Mouse (Mus musculus): ENCODE results near the gene Exoc3l2.

DNA sequence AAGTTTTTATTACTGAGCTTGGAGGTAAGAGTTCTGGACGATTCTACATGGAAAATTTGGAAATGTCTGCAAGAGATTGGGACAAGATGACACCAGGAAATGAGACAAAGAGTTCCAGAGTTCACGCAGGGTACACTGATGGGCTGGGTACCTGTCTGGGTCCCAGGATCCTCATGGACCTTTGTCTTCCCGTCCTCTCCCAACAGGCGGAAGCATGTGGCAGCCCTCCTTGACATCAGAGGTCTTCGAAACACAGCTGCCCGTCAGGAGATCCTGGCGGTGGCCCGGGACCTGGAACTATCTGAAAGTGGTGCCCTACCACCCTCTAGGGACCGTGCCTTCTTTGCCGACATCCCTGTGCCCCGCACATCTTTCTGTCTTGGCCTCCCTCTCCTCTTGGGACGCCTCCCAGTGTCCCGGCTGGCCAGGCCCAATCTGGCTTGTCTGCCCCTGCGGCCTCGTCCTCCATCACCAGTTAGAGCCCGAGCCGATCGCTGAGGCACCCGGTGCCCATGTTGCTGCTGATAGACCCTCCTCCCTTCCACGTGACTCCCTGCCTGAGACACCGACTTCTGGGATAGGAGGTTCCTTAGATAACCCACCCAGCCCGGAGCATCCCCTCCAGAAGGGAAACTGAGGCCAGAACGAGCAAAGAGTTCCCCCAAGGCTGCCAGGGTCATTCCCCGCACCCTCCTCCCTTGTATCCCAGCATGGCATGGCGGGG lies 31.8 kb downstream of the Exoc3l2 start:
- TF ChIP-seq POLR2A (IDR thresholded peaks at IDR 0.05; ENCODE audit: low read depth, low read length) (no peak), CTCF (IDR thresholded peaks at IDR 0.05; ENCODE audit: extremely low read depth, insufficient read depth, insufficient read length, insufficient replicate concordance) (no peak)
